Mouse (Mus musculus): ENCODE results near the gene 4933414I15Rik. TPM values are rescaled to one million over a fixed set of nuclear protein-coding genes. Genes with fewer than 3 reads are reported as not detected.

4933414I15Rik gene
- total RNA-seq, 1 experiment from 2014 or later = not detected

Other genes starting within 250 kb of the 4933414I15Rik start
- 1.9 and 2.3 TPM in 2 replicates for gene Zfp354c, start 116.0 kb downstream of the 4933414I15Rik start, total RNA-seq (2017)
- gene Zfp879, start 102.2 kb downstream of the 4933414I15Rik start, total RNA-seq (2017) = 0.41 and 1.8 TPM in 2 replicates
- not detected in 2 replicates for gene Grm6, start 93.1 kb downstream of the 4933414I15Rik start, total RNA-seq (2017)
- gene Zfp454, start 56.1 kb downstream of the 4933414I15Rik start, total RNA-seq (2017) = not detected in 2 replicates
- 5.6 and 5.9 TPM in 2 replicates for gene Zfp2, start 27.6 kb downstream of the 4933414I15Rik start, total RNA-seq (2017)
- 0.05 and 0.24 TPM in 2 replicates for gene Zfp354b, start 12.1 kb downstream of the 4933414I15Rik start, total RNA-seq (2017)
- gene Prop1, start 10.0 kb upstream of the 4933414I15Rik start, total RNA-seq (2017) = not detected in 2 replicates
- not detected in 2 replicates for gene Olfr1378, start 22.8 kb upstream of the 4933414I15Rik start, total RNA-seq (2017)
- gene Olfr1377, start 38.2 kb upstream of the 4933414I15Rik start, total RNA-seq (2017) = not detected in 2 replicates
- gene Olfr51, start 59.8 kb upstream of the 4933414I15Rik start, total RNA-seq (2017) = not detected in 2 replicates
- not detected in 2 replicates for gene Olfr54, start 70.5 kb upstream of the 4933414I15Rik start, total RNA-seq (2017)
- not detected in 2 replicates for gene Olfr1375, start 104.3 kb upstream of the 4933414I15Rik start, total RNA-seq (2017)
- not detected in 2 replicates for gene Zfp354a, start 115.5 kb upstream of the 4933414I15Rik start, total RNA-seq (2017)